Mouse (Mus musculus) urinary bladder, adult 18-20 months (tissue): Measurements from ENCODE around the gene Ccdc157.

Source experiments
- DNase-seq, 2 experiments: peaks; one replicate each; pipeline ENCODE4 v3.0.0; 2022; ENCODE audit warnings: low spot score in 2 of 2, mixed read lengths in 2 of 2

Ccdc157 gene

GRCm38 (mm10) chr11:4103522-4103921, 56.6 kb downstream of the Ccdc157 start:
- DNase-seq: no peak

- DNase-seq: no peak
Observed at GRCm38 (mm10) chr11:4101851-4102250, 58.2 kb downstream of the Ccdc157 start.

- DNase-seq: no peak
Observed at GRCm38 (mm10) chr11:4099447-4099846, 60.6 kb downstream of the Ccdc157 start.

DNA sequence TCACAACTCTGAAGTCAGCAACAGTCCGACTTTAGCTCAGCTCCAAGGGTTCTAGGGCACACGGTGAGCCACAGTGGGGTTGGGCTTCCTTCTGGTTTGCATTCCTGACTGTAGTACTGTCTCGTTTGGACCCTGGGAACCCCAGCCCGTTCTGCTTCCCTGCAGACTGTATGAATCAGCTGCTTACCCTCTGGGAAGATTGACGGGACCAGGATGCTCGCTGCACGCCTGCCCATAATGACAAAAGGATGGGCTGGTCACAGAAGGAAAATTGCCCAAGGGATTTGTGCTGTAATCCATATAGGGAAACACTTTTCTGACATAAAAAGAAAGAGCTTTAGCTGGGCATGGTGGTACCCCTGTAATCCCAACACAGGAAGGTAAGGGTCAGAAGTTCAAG, 61.3 kb downstream of the Ccdc157 start:
- DNase-seq: no peak

DNA sequence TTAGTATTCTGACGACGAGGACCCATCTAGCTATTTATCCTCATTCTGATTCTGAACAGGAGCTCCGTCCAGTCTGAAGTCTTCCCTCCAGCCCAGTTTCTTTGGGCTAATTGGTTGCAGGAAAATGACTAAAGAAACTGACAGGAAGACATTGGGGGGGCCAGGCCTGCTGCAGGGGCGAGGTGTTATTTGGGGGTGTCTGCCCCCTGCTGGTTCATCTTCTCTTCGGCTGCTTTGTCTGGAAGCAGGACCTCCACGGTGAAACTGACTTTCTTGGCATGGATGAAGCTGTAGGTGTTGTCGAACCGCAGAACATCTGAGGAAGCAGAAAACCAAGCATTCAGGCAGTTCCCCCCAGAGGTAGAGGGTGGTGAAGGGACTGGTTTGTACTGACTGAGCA, 62.0 kb downstream of the Ccdc157 start:
- DNase-seq: no peak

- DNase-seq: peak in 1 of 2 experiments; percentile 30
Observed at GRCm38 (mm10) chr11:4097091-4097621, 62.9 kb downstream of the Ccdc157 start.

- peak; percentile 93 to 98 for DNase-seq
Observed at GRCm38 (mm10) chr11:4096054-4096984, 63.8 kb downstream of the Ccdc157 start.

GRCm38 (mm10) chr11:4095171-4096053, 64.7 kb downstream of the Ccdc157 start, which contains the start of gene Mtfp1:
Mtfp1 (minus strand) TSS chr11:4095445.
- DNase-seq: peak; percentile 26 to 50

DNA sequence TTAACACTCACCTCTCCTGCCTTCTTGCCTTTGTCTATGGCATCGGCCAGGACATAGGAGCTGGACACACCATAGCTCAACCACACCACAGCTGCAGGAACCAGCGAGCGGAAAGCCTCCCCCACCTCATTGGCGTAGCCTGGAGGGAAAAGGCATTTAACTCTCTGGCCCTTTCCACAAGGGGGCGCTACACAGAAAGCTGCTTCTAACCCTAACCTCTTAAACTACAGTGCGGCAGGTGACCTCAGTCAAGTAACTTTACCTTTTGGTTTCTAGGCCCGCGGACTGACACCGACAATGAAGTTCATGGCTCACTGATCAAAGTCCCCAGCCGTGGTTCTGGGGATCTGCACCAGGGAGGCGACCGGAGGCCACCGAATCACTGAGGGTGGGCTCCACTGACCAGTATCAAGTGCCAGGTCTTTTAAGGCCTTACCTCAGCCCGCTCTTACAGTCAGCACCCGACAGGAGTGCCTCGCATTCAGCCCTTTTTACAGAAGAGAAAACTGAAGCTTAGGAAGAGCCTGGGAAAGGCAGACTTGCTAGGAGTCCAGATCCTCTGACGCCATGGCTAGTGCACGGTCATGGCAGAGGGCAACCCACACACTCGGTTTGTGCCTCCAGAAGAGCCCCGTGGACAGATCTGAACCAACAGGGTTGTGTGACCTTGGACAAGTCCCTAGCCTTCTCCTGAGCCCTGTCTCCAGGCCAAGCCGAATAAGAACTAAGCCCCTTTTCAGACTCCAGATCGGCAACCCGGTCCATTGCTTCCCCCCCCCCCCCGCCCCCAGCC, 65.5 kb downstream of the Ccdc157 start:
- peak; percentile 31 to 45 for DNase-seq

- DNase-seq: no peak
Observed at GRCm38 (mm10) chr11:4093459-4094377, 66.4 kb downstream of the Ccdc157 start.
